Mouse (Mus musculus): Measurements from ENCODE around the gene Cel. TPM values are rescaled to one million over a fixed set of nuclear protein-coding genes. Genes with fewer than 3 reads are reported as not detected.
A peak's percentile ranks its signal among the peaks of the same experiment; 100 is the strongest.
"Not testable (repeated sequence)": the region's sequence is repeated elsewhere in the genome, so short reads cannot be mapped to it uniquely, and the experiment has no call there.

The Cel gene
- total RNA-seq, 2 experiments from 2014 or later = not detected

DNA sequence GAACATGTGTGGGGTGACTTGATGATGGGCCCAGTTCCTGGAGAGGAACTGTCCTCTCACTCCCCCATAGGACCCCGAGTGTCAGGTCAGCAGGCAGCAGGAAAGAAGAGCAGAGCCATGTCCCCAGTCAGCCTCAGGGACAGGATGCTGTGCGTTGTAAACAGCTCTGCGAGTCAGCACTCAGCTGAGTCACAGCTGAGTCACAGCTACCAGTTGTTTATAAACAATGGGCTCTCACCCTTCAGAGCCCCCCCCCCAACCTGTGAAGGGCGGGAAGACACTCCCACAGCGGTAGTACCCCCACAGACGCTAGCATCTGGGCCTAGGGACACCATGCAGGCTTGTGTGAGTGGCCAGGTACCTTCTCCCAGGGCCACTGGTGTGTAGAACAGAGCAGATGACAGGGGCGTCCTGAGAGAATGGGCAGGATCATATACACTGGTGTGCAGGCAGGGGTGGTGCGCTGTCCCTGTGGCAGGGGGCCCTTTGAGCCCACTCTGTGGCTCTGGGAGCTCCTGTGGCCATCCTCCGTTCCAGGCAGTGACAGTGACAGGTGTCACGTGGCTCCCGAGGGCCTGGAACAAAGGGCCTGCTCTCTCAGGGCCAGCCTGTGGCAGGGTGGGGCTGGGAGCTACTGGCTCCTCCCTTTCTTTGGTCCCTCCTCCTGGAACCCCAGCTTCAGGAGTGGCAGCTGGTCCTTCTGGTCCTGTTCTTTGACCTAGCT lies 37.8 kb downstream of the Cel start:
- intact Hi-C loops (cut with DNase I) = no loop called here
- DNase-seq = peak; percentile 70 to 71

DNA sequence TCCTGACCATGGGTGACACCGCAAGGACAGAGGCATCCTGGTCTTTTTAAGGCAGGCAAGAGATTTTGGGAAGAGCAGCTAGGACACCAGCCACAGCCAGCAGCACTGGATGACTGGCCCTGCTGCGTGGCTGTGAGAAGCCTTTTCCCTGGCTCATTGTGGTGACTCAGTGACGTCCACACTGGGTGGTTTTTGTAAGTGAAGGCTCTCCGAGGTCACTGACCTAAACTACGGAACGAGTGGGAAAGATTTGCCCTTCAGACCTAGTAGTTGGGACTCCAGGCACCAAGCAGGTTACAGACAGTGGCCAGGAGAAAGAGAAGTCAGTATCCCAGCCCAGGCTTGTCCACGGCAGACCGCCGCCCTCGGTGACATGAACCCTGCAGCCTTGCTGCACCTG lies 38.8 kb downstream of the Cel start:
- intact Hi-C loops (cut with DNase I) = no loop called here
- DNase-seq = no peak

DNA sequence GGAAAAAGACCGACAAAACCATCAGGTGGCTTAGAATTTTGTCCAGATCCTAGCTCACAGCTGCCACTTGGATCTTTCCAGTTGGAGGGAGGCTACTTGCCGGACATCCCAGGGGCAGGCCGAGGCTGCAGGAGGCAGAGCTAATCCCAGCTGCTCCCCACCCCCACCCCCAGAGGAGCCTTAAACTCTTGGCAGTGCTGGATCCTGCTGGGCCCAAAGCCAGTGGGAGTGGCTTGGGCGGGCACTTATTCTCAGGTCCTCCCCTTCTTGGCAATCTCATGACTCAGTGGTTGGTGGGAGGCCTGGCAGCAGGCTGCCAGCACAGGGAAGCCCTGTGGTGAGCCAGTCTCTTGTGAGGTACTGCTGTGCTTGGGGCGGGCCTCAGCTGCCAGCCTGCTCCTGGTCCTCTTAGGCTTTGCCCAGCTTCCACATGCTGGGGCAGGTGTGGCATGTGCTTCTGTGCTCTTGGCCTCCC lies 39.5 kb downstream of the Cel start:
- peak; percentile 82 to 90 for DNase-seq
- intact Hi-C loops (cut with DNase I) = no loop called here

DNA sequence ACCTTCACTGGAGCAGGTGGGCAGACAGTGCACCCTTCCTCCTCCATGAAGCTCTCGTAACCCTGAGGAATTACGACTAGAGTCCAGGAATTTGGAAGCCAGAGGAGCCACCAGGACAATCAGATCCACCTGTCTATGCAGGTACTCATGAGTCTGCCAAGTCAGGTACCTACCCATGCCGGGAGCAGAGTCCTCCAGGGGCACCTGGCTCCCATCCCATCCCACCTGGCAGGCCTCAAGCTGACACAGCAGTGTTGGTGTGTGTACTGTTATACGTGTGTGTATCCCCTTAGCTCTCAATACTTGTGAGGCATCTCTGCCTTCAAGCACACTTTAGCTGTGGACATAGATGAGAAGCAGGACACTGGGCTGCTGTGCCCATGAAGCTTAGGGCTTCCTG lies 41.0 kb downstream of the Cel start:
- intact Hi-C loops (cut with DNase I) = loop anchor here (1.0 kb wide), 1 partner anchor 22 kb away; no protein-coding TSS in a partner anchor
- no peak for DNase-seq

DNA sequence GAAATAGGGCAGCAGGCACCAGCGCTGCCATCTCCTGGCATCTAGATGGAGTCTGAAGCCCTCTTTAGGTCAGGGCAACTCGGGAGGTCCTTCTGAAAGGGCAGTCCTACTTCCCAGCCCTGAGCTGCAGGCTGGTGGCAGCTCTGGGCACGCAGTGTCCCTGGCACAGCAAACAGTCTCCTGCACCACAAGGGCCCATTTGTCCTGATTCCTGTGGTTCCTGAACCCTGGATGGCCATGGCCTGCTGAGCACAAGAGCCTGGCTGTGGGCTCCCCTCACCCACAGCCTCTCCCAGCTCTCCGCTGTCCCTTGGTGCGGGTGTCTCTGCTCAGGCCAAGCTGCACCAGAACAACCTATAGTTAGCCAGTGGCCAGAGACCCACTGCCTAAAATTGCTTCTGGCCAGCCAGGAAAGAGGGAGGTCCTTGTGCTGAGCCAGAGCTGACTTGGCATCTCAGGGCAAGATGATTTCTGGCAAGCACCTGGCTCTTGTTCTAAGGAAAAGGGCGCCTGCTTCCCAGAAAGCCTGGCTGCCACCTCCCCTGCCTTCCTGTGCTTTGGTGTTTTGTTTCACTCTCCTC lies 41.5 kb downstream of the Cel start:
- intact Hi-C loops (cut with DNase I) = loop anchor here (1.0 kb wide), 1 partner anchor 23 kb away; no protein-coding TSS in a partner anchor
- no peak for DNase-seq

DNA sequence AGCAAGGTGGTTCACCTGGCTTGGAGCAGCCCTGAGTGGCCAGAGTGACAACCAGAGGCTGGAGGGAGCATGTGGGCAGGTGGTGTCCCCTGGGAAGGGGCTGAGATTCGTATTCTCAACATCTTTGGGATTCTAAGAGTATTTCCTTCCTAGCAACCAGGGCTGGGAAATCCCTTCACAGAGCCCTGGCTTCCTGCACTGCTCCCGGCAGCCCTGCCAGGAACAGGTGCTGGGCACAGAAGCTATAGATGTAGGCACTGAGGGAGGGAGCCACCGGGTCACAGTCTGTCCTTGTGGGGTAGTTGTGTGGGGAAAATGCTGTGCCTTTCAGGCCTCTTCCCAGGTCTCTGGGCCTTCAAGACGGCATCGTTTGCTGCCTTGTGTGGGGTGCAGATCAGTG lies 42.6 kb downstream of the Cel start:
- intact Hi-C loops (cut with DNase I) = no loop called here
- DNase-seq = no peak

DNA sequence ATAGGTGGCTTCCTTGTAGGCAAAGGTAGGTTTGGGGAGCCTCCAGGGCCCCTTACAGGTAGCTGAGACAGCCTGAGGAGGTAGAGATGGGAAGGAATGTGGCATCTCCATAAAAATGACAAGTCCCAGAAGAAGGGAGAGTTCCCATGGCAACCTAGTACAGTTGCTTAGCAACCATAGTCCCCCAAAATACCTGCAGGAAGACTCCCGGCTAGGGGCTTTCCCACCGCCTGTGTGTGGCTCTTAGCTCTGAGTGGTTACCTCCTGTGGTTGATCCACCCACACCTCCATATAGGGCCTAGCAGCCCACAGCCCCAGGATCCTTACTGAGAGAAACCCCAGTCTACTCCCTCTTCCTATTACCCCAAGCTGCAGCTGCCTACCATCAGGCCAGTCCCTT lies 45.0 kb downstream of the Cel start:
- intact Hi-C loops (cut with DNase I) = no loop called here
- DNase-seq = no peak

DNA sequence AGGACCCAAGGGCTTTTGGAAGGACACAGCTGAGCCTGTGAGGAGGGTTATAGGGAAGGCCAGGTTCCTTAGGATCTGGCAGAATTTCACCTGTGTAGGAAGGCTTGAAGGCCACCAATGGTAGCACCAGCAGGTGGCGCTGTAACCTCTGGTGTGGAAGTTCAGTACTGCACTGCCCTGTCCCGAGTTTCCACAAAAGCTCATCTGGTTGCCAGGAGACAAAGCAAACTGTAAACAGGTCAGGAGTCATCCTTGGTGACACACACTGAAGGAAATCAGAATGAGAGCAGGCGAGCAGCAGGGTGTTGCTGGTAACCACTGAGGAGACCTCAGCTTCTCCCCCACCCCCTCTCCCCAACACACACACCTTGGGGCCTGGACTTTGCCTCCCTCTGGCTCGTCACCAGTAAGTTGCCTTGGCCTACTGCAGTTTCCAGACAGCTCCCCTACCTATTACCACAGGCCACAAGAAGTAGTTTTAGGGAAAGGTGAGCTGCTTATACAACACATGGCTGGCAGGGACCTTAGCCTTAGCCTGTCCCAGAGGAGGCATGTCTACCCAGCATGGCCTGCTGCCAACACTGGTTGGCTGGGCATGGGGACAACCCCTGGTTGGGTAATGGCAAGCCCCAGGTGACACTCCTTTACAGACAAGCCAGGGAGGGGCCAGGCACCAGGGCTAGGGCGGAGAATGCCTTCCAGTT lies 45.8 kb downstream of the Cel start:
- intact Hi-C loops (cut with DNase I) = loop anchor here (1.0 to 2.0 kb wide), 2 partner anchors 31 to 67 kb away; no protein-coding TSS in a partner anchor
- DNase-seq = peak; percentile 82 to 88

DNA sequence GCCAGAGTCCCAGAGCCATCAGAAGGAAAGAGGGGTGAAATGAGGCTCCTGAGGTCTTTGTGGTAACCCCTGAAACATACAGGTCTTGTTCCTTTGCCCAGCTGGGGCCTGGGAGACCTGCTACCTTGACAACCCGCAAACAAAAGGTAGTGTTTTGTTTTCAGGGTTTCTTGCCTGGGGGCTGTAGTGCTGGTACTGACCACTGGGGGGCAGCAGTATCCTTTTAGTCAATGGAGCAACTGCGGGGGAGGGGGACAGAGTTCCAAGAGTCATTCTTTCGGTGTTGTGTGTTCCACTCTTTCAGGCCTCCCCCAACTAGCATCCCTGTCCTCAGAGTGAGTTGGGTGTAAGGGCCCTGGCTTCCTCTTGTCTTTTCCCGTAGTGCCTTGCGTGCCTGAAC lies 48.7 kb downstream of the Cel start:
- peak; percentile 85 to 91 for DNase-seq
- intact Hi-C loops (cut with DNase I) = no loop called here

DNA sequence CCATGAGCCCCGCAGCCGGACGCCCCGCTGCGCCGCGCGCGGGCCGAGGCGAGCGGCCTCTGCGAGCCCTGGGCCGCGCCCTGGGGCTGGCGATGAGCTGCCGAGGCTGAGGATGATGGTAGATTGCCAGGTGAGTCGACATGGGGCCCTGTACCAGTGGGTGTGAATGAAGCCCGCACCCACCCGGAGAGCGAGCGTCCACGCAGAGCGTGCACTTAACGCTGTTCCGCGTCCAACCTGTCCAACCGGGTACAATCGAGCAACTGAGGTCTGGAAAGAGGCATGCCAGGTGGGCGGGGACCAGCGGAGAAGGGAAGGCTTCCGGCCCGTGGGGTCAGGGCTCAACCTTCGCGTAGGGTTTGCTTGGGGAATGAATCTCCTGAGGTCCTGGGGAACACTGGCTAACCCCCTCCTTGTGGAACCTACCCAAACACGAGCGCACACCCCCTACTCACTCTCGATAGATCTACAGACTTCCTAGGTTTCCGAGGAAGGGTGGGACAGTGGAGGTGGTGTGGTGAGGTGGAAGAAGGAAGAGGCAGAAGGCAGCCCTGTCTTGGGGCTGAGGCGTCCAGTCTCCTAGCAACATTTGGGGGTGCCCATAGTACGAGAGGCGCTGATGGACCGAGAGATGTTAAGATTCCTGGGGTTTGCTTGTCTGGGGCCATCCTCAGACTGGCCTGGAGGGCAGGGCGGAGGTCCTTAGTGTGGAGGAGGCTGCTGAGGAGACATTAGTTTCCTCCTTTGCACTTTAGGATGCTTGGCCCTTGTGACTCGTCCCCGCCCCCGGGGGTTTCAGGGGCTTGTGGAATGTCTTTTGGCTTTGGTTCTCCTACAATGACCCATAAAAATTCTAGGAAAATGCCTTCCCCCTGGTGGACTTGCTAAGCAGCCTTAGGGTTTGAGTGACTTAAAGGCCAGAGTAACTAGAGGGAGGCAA lies 49.5 kb downstream of the Cel start:
- intact Hi-C loops (cut with DNase I) = no loop called here
- DNase-seq = no peak

DNA sequence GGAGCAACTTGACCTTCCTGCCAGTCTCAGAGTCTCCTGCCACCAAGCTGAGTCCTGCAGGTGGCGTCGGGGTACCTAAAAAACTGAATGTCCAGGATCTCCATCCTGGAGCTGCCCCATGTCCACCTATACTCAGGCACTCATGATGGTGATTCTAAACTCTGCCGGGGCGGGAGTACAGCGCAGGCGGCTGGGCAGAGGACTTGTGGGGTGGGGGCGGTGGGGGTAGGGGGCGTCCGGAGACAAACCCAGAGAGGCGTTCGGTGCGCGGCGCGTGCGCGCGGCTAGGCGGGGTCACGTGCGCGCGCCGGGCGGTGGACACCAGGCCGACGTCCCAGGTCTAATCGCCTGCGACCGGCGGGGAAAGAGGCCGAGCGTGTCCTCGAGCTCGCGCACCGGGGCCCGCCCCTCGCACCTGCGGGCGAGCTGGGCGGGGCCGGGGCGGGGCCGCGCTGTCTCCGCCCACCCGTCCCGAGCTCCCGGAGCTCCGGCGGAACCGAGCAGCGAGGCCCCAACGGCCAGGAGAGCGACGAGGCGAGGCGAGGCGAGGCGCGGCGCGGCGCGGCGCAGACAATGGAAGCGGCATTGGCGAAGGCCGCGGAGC lies 50.3 kb downstream of the Cel start, which contains the start of gene Ralgds:
Gene Ralgds (plus strand): TSS at position 328 of the 604 bp plus-strand sequence.
- intact Hi-C loops (cut with DNase I) = no loop called here

DNA sequence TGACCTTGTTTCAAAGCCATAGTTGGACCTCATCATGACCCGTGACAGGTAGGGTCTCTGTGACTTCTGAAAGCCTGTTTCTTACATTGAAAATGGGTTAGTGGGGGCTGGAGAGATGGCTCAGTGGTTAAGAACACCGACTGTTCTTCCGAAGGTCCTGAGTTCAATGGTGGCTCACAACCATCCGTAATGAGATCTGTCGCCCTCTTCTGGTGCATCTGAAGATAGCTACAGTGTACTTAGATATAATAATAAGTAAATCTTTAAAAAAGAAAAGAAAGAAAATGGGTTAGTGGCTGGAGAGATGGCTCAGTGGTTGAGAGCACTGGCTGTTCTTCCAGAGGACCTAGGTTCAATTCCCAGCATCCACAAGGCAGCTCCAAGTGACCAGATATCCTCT lies 51.6 kb downstream of the Cel start:
- intact Hi-C loops (cut with DNase I); DNase-seq: not testable (repeated sequence)

More for the DNA sequence above, 50.3 kb downstream of the Cel start, which contains the start of gene Ralgds:
- peak; percentile 46 to 53 for DNase-seq

DNA sequence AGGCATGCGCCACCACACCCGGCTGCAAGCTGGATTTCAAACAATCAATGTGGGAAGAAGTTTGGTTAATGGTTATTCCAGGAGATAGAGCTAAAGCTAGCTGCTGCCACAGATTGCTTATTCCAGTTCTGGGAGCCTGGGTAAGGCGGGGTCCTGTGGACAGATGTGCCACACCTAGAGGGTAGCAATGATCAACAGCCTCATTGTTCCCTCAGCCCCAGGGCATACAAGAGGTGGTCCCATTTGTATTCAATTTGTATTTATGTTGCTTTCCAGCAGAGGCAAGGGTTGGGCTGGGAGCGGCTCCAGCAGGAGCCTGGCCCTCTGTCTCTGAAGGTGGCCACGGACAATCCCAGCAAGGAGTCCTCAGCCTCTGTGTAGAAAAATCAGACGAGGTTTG lies 56.9 kb downstream of the Cel start:
- no peak for DNase-seq
- intact Hi-C loops (cut with DNase I) = no loop called here

DNA sequence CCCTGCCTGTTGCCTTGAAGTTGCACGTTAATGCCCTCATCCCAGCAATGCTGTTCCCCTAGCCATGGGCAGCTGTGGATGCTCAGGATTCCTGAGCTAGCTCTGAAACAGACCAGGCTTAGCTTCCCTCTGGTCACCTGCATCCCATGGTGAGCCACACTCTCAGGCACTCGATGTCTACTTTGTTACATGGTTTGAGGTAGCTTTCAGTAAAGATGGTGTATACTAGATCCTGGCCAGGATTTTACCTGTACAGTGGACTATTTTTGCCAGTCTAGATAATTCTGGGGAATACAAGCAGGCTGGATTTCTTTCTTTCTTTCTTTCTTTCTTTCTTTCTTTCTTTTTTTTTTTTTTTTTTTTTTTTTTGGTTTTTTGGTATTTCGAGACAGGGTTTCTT lies 57.4 kb downstream of the Cel start, which contains the start of gene Gm10134:
Gene Gm10134 (plus strand): TSS at position 301 of the 400 bp plus-strand sequence.
- DNase-seq = no peak
- intact Hi-C loops (cut with DNase I) = no loop called here

Small RNA genes lying within 50 kb of the gene (microRNA-seq; reads per million reads assigned to microRNA genes)
- gene Gm22824 = 0 reads per million in 2 experiments

Other genes starting within 250 kb of the Cel start
- 1 to 10 TPM; 3.2 to 3.6 TPM for gene Ppp1r26, start 116.6 kb downstream of the Cel start, total RNA-seq (2021)
- not detected for gene 1700007K13Rik, start 97.1 kb downstream of the Cel start, total RNA-seq (2021)
- 10 to 100 TPM; 41.5 to 44.7 TPM for gene Mrps2, start 95.3 kb downstream of the Cel start, total RNA-seq (2021)
- 1 to 10 TPM; 2.6 to 3.7 TPM for gene Gbgt1, start 66.5 kb downstream of the Cel start, total RNA-seq (2021)
- 1 to 10 TPM; 1.2 to 1.4 TPM for gene Gm10134, start 57.3 kb downstream of the Cel start, total RNA-seq (2021)
- gene Ralgds, start 50.3 kb downstream of the Cel start, total RNA-seq (2021) = 10 to 100 TPM; 14.5 to 18.2 TPM
- gene Gtf3c5, start 20.3 kb upstream of the Cel start, total RNA-seq (2021) = 10 to 100 TPM in 1 of 2 experiments, 1 to 10 TPM in 1; 9.8 to 10.9 TPM
- not detected for gene Gfi1b, start 58.6 kb upstream of the Cel start, total RNA-seq (2021)
- 10 to 100 TPM; 19.4 to 20.4 TPM for gene Tsc1, start 77.8 kb upstream of the Cel start, total RNA-seq (2021)
- under 1 TPM in 1 of 2 experiments, not detected in 1; 0.53 TPM for gene Spaca9, start 136.3 kb upstream of the Cel start, total RNA-seq (2021)
- under 1 TPM in 1 of 2 experiments, not detected in 1; 0.24 TPM for gene Ak8, start 136.8 kb upstream of the Cel start, total RNA-seq (2021)

Data from heart, postnatal 14 days (tissue).